Mouse (Mus musculus) limb, embryonic 15.5 days (tissue): ENCODE measurements around the gene Gm10135. TPM values are rescaled to one million over a fixed set of nuclear protein-coding genes. Genes with fewer than 3 reads are reported as not detected.

Experiments
- ATAC-seq: fragments of 200-750 bp; cut with Nextera tagmentation; 2 replicates; pipeline ENCODE4 v1.8.0; 2017; ENCODE audit warnings: low read depth, moderate TSS enrichment; ENCODE audit not compliant: insufficient number of reproducible peaks, low FRiP score, low TSS enrichment
- H3K27ac ChIP-seq: fragments of 300-500 bp; sonication (generic); 2 replicates; pipeline ENCODE4 v1.5.1; 2015; ENCODE audit warnings: moderate library complexity, mild to moderate bottlenecking, inconsistent platforms
- H3K27me3 ChIP-seq: fragments of 300-500 bp; sonication (generic); 2 replicates; pipeline ENCODE4 v1.6.1; 2015; ENCODE audit warnings: inconsistent platforms
- H3K36me3 ChIP-seq: fragments of 300-500 bp; sonication (generic); 2 replicates; pipeline ENCODE4 v1.6.1; 2015; ENCODE audit warnings: inconsistent platforms
- H3K4me1 ChIP-seq: fragments of 300-500 bp; sonication (generic); 2 replicates; pipeline ENCODE4 v1.6.1; 2015; ENCODE audit warnings: inconsistent platforms
- H3K4me2 ChIP-seq: fragments of 300-500 bp; sonication (generic); 2 replicates; pipeline ENCODE4 v1.6.1; 2015; ENCODE audit warnings: mild to moderate bottlenecking, inconsistent platforms
- H3K4me3 ChIP-seq: fragments of 300-500 bp; sonication (generic); 2 replicates; pipeline ENCODE4 v1.5.1; 2015; ENCODE audit warnings: mild to moderate bottlenecking, inconsistent platforms
- H3K9ac ChIP-seq: fragments of 300-500 bp; sonication (generic); 2 replicates; pipeline ENCODE4 v1.6.1; 2015; ENCODE audit warnings: inconsistent platforms
- H3K9me3 ChIP-seq: fragments of 300-500 bp; sonication (generic); 2 replicates; pipeline ENCODE4 v1.6.1; 2016; ENCODE audit warnings: inconsistent platforms
- WGBS: fragments of 180-500 bp; shearing (Covaris S2); methylation state at CpG from one replicate; pipeline ENCODE4 v1.1.7; 2015; 5-methylcytosine and 5-hydroxymethylcytosine counted together
- polyA plus RNA-seq: library from polyadenylated mRNA; unstranded; fragments of >200 nt; fragmentation: Nextera tagmentation; extraction: Ambion mirVana; gene quantifications from 2 replicates; pipeline ENCODE4 v1.2.1, GENCODE M21; 2015

The Gm10135 gene
- polyA plus RNA-seq, 1 experiment from 2014 or later: not detected

GRCm38 (mm10) chr5:72994928-72995327 lies 20.4 kb upstream of the Gm10135 start:
- H3K9ac ChIP-seq: no peak overlapping the region
- no peaks in the 10 kb centered on the region for H3K4me1 ChIP-seq
- no peaks in the 10 kb centered on the region for H3K27me3 ChIP-seq
- H3K9me3 ChIP-seq: no peaks in the 10 kb centered on the region
- WGBS: 66% methylated on average over 2 of the region's 2 CpGs
- H3K4me3 ChIP-seq: no peak overlapping the region
- no peak overlapping the region for H3K27ac ChIP-seq
- H3K4me2 ChIP-seq: no peak overlapping the region
- ATAC-seq: no peak
- no peaks in the 10 kb centered on the region for H3K36me3 ChIP-seq

- H3K9ac ChIP-seq: no peak overlapping the region
- H3K4me1 ChIP-seq: no peaks in the 10 kb centered on the region
- no peak for ATAC-seq
- H3K4me3 ChIP-seq: no peak overlapping the region
- H3K27me3 ChIP-seq: no peaks in the 10 kb centered on the region
- no peaks in the 10 kb centered on the region for H3K36me3 ChIP-seq
- WGBS: 72% methylated on average over 8 of the region's 8 CpGs
- no peaks in the 10 kb centered on the region for H3K9me3 ChIP-seq
- H3K27ac ChIP-seq: no peak overlapping the region
- no peak overlapping the region for H3K4me2 ChIP-seq
Measured at GRCm38 (mm10) chr5:72994424-72994823, 19.9 kb upstream of the Gm10135 start.

- H3K4me3 ChIP-seq: no peak overlapping the region
- H3K27ac ChIP-seq: no peak overlapping the region
- no peak overlapping the region for H3K9ac ChIP-seq
- no peaks in the 10 kb centered on the region for H3K36me3 ChIP-seq
- no peaks in the 10 kb centered on the region for H3K4me1 ChIP-seq
- ATAC-seq: no peak
- no peaks in the 10 kb centered on the region for H3K9me3 ChIP-seq
- no peaks in the 10 kb centered on the region for H3K27me3 ChIP-seq
- H3K4me2 ChIP-seq: no peak overlapping the region
- 87% methylated on average over 1 of the region's 1 CpGs for WGBS
Measured at GRCm38 (mm10) chr5:72992474-72992873, 18.0 kb upstream of the Gm10135 start.

- ATAC-seq: no peak
- WGBS: 56% methylated on average over 8 of the region's 8 CpGs
Measured at GRCm38 (mm10) chr5:72989756-72990155, 15.3 kb upstream of the Gm10135 start.

GRCm38 (mm10) chr5:72987786-72988185 lies 13.3 kb upstream of the Gm10135 start:
- H3K27me3 ChIP-seq: no peaks in the 10 kb centered on the region
- WGBS: 59% methylated on average over 7 of the region's 7 CpGs

More at GRCm38 (mm10) chr5:72989756-72990155, 15.3 kb upstream of the Gm10135 start:
- Histone ChIP-seq H3K9me3 (no peaks in the 10 kb centered on the region), H3K9ac (no peak overlapping the region), H3K4me2 (no peak overlapping the region), H3K36me3 (no peaks in the 10 kb centered on the region), H3K27ac (no peak overlapping the region), H3K27me3 (no peaks in the 10 kb centered on the region), H3K4me3 (no peak overlapping the region), H3K4me1 (peaks cover 3% of the 10 kb centered on the region; the same call in 1 of the 2 replicates)

GRCm38 (mm10) chr5:72984091-72984490 lies 9.6 kb upstream of the Gm10135 start:
- 10% methylated on average over 2 of the region's 2 CpGs for WGBS
- H3K9me3 ChIP-seq: no peaks in the 10 kb centered on the region
- no peak for ATAC-seq

More at GRCm38 (mm10) chr5:72987786-72988185, 13.3 kb upstream of the Gm10135 start:
- Histone ChIP-seq H3K4me1 (peaks cover 5% of the 10 kb centered on the region; the same call in 1 of the 2 replicates), H3K4me3 (no peak overlapping the region), H3K36me3 (no peaks in the 10 kb centered on the region), H3K4me2 (no peak overlapping the region), H3K9me3 (no peaks in the 10 kb centered on the region), H3K9ac (no peak overlapping the region), H3K27ac (no peak overlapping the region)
- ATAC-seq: no peak

GRCm38 (mm10) chr5:72976539-72976938 lies 2.0 kb upstream of the Gm10135 start:
- Histone ChIP-seq H3K9ac (no peak overlapping the region), H3K4me3 (no peak overlapping the region), H3K36me3 (peaks cover 49% of the 10 kb centered on the region), H3K9me3 (no peaks in the 10 kb centered on the region), H3K4me1 (no peaks in the 10 kb centered on the region), H3K27me3 (no peaks in the 10 kb centered on the region), H3K4me2 (no peak overlapping the region), H3K27ac (no peak overlapping the region)
- no peak for ATAC-seq
- 71% methylated on average over 4 of the region's 4 CpGs for WGBS

More at GRCm38 (mm10) chr5:72984091-72984490, 9.6 kb upstream of the Gm10135 start:
- no peaks in the 10 kb centered on the region for H3K27me3 ChIP-seq
- no peak overlapping the region for H3K4me2 ChIP-seq
- no peak overlapping the region for H3K9ac ChIP-seq
- H3K27ac ChIP-seq: no peak overlapping the region
- peaks cover 5% of the 10 kb centered on the region; the same call in 1 of the 2 replicates for H3K4me1 ChIP-seq
- H3K4me3 ChIP-seq: no peak overlapping the region
- peaks cover 13% of the 10 kb centered on the region for H3K36me3 ChIP-seq

- H3K4me3 ChIP-seq: no peak overlapping the region
- 74% methylated on average over 6 of the region's 6 CpGs for WGBS
- H3K9ac ChIP-seq: no peak overlapping the region
- peaks cover 49% of the 10 kb centered on the region for H3K36me3 ChIP-seq
- ATAC-seq: no peak
- H3K27ac ChIP-seq: no peak overlapping the region
- no peaks in the 10 kb centered on the region for H3K27me3 ChIP-seq
- no peaks in the 10 kb centered on the region for H3K4me1 ChIP-seq
- H3K4me2 ChIP-seq: no peak overlapping the region
- H3K9me3 ChIP-seq: no peaks in the 10 kb centered on the region
Measured at GRCm38 (mm10) chr5:72975996-72976395, 1.5 kb upstream of the Gm10135 start.

- Histone ChIP-seq H3K27me3 (no peaks in the 10 kb centered on the region), H3K4me3 (no peak overlapping the region), H3K4me2 (no peak overlapping the region), H3K36me3 (peaks cover 53% of the 10 kb centered on the region), H3K9me3 (no peaks in the 10 kb centered on the region), H3K27ac (no peak overlapping the region), H3K4me1 (no peaks in the 10 kb centered on the region), H3K9ac (no peak overlapping the region)
- WGBS: 62% methylated on average over 5 of the region's 5 CpGs
- ATAC-seq: no peak
Measured at GRCm38 (mm10) chr5:72972934-72973333, 1.6 kb downstream of the Gm10135 start.

GRCm38 (mm10) chr5:72972435-72972834 lies 2.1 kb downstream of the Gm10135 start:
- H3K4me3 ChIP-seq: no peak overlapping the region

GRCm38 (mm10) chr5:72965706-72966105 lies 8.8 kb downstream of the Gm10135 start:
- Histone ChIP-seq H3K4me3 (no peak overlapping the region), H3K4me1 (no peaks in the 10 kb centered on the region), H3K9ac (no peak overlapping the region), H3K4me2 (no peak overlapping the region), H3K27me3 (no peaks in the 10 kb centered on the region), H3K27ac (no peak overlapping the region), H3K36me3 (peaks cover 22% of the 10 kb centered on the region), H3K9me3 (no peaks in the 10 kb centered on the region)
- no peak for ATAC-seq
- 78% methylated on average over 3 of the region's 3 CpGs for WGBS

More at GRCm38 (mm10) chr5:72972435-72972834, 2.1 kb downstream of the Gm10135 start:
- Histone ChIP-seq H3K27ac (no peak overlapping the region), H3K9ac (no peak overlapping the region), H3K9me3 (no peaks in the 10 kb centered on the region), H3K4me1 (no peaks in the 10 kb centered on the region), H3K27me3 (no peaks in the 10 kb centered on the region), H3K36me3 (peaks cover 53% of the 10 kb centered on the region), H3K4me2 (no peak overlapping the region)
- ATAC-seq: no peak
- WGBS: 64% methylated on average over 4 of the region's 4 CpGs

GRCm38 (mm10) chr5:72960096-72960495 lies 14.4 kb downstream of the Gm10135 start:
- H3K9me3 ChIP-seq: no peaks in the 10 kb centered on the region
- no peak overlapping the region for H3K27ac ChIP-seq
- H3K27me3 ChIP-seq: no peaks in the 10 kb centered on the region
- H3K9ac ChIP-seq: no peak overlapping the region
- 82% methylated on average over 6 of the region's 6 CpGs for WGBS
- peaks cover 15% of the 10 kb centered on the region for H3K36me3 ChIP-seq
- H3K4me3 ChIP-seq: no peak overlapping the region
- H3K4me1 ChIP-seq: no peaks in the 10 kb centered on the region
- H3K4me2 ChIP-seq: no peak overlapping the region
- no peak for ATAC-seq

- H3K4me3 ChIP-seq: no peak overlapping the region
Measured at GRCm38 (mm10) chr5:72957281-72957680, 17.2 kb downstream of the Gm10135 start.

More at GRCm38 (mm10) chr5:72957281-72957680, 17.2 kb downstream of the Gm10135 start:
- H3K9me3 ChIP-seq: no peaks in the 10 kb centered on the region
- 88% methylated on average over 17 of the region's 17 CpGs for WGBS
- no peaks in the 10 kb centered on the region for H3K27me3 ChIP-seq
- no peak for ATAC-seq
- H3K36me3 ChIP-seq: peaks cover 15% of the 10 kb centered on the region
- no peak overlapping the region for H3K27ac ChIP-seq
- no peak overlapping the region for H3K4me2 ChIP-seq
- H3K4me1 ChIP-seq: no peaks in the 10 kb centered on the region
- H3K9ac ChIP-seq: no peak overlapping the region
